Mouse (Mus musculus) embryo, embryonic 10 days (tissue): ENCODE results near the gene Prss35.

Experiments used
- DNase-seq: peaks from one replicate; pipeline ENCODE4 v3.0.0-alpha.2; 2015; ENCODE audit warnings: low spot score

Prss35 gene

GRCm38 (mm10) chr9:86742959-86743911, at the start of gene Prss35:
Gene Prss35 (plus strand): TSS chr9:86743649.
- DNase-seq = peak; percentile 62

GRCm38 (mm10) chr9:86693935-86694334, 49.5 kb upstream of the Prss35 start:
- no peak for DNase-seq

- DNase-seq = no peak
These were observed 48.8 kb upstream of the Prss35 start for GRCm38 (mm10) chr9:86694644-86695043.

- peak; percentile 45 for DNase-seq
These were observed 48.1 kb upstream of the Prss35 start for GRCm38 (mm10) chr9:86695199-86695817.

GRCm38 (mm10) chr9:86695818-86696261, 47.6 kb upstream of the Prss35 start, which contains the start of gene Me1:
Gene Me1 (minus strand): TSS chr9:86695953.
- DNase-seq = peak; percentile 56

- DNase-seq = no peak
These were observed 42.2 kb upstream of the Prss35 start for GRCm38 (mm10) chr9:86701264-86701663.

GRCm38 (mm10) chr9:86701844-86702243, 41.6 kb upstream of the Prss35 start:
- DNase-seq = no peak

- no peak for DNase-seq
These were observed 36.0 kb upstream of the Prss35 start for GRCm38 (mm10) chr9:86707431-86707830.

- DNase-seq = no peak
These were observed 34.5 kb upstream of the Prss35 start for GRCm38 (mm10) chr9:86708921-86709320.

GRCm38 (mm10) chr9:86710091-86710634, 33.3 kb upstream of the Prss35 start:
- no peak for DNase-seq

GRCm38 (mm10) chr9:86712648-86713047, 30.8 kb upstream of the Prss35 start:
- no peak for DNase-seq

GRCm38 (mm10) chr9:86714089-86714488, 29.4 kb upstream of the Prss35 start:
- no peak for DNase-seq

- no peak for DNase-seq
These were observed 26.9 kb upstream of the Prss35 start for GRCm38 (mm10) chr9:86716540-86716939.

- no peak for DNase-seq
These were observed 26.3 kb upstream of the Prss35 start for GRCm38 (mm10) chr9:86717119-86717518.

GRCm38 (mm10) chr9:86720227-86720626, 23.2 kb upstream of the Prss35 start:
- DNase-seq = no peak

- DNase-seq = no peak
These were observed 22.7 kb upstream of the Prss35 start for GRCm38 (mm10) chr9:86720794-86721193.

GRCm38 (mm10) chr9:86725066-86725465, 18.4 kb upstream of the Prss35 start:
- no peak for DNase-seq

- no peak for DNase-seq
These were observed 17.7 kb upstream of the Prss35 start for GRCm38 (mm10) chr9:86725604-86726380.

GRCm38 (mm10) chr9:86726381-86726720, 17.1 kb upstream of the Prss35 start:
- no peak for DNase-seq

- DNase-seq = no peak
These were observed 15.1 kb upstream of the Prss35 start for GRCm38 (mm10) chr9:86728214-86728814.

- no peak for DNase-seq
These were observed 14.4 kb upstream of the Prss35 start for GRCm38 (mm10) chr9:86729084-86729483.

GRCm38 (mm10) chr9:86729811-86730210, 13.6 kb upstream of the Prss35 start:
- DNase-seq = no peak
